Mouse (Mus musculus): ENCODE data around the gene Tmem184b.

Gene Tmem184b

DNA sequence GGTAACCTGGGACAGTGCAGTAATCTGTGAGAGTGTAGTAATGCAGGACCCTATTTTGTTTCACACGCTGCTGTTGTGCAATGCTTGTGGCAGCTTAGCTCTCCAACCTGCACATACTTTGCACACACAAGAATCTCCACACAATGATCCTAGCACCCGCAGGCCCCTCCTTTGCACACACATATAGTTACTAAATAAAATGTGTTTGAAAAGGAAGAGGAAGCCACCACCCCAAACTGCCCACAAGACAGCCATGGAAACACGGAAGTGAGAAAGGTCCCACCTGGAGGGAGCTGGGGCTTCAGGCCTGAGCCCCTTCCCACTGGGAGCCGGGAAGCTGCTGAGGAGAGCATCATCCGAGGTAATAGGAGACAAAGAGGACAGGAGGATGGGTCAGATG, 64.4 kb downstream of the Tmem184b start:
- DNase-seq (ENCODE audit: low spot score): no peak

DNA sequence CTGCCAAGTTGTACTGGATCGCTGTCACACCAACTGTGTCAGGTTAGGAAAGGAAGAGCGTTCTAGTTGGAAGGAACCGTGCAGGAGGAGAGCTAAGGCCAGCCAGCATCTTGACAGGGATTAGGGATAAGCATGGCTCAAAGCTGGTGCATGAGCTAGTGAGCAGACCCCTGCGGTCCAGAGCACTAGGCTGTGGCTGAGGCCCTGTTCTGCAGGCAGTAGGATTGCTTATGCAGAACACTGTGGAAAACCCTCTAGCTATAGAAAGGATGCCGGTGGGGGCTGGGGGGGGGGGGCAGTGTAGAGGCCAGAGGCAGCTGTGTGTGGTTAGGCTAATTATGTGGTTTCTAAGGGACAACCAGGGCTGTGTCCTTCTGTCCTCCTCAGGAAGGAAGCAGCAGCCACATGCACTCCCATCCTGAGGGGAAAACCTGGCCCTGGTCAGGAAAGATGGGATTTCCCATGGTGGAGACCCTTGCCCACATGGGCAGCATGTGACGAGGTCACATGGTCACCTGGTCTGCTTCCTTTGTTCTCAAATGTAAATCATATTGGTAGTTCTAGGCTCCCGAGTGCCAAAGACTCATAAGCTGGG, 68.2 kb downstream of the Tmem184b start:
- no peak for DNase-seq (ENCODE audit: low spot score)

DNA sequence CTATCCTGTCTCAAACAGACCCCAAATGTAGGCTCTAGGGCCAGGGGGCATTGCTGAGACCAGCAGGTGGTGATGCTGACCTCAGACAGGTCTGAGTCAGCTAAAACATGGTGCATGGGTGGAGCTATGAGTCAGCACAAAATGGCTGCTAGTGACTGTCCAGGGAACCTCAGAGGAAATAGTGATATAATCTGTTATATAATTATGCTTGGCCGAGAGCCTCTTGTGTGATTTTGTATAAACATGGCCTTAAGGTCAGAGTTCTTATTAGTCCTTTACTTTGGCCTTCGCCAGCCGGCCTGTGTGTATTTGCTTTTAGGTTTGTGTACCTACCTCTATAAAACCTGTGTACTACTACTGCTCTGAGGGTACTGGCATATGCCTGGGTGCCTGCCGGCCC, 70.0 kb downstream of the Tmem184b start:
- DNase-seq (ENCODE audit: low spot score): peak; percentile 79

DNA sequence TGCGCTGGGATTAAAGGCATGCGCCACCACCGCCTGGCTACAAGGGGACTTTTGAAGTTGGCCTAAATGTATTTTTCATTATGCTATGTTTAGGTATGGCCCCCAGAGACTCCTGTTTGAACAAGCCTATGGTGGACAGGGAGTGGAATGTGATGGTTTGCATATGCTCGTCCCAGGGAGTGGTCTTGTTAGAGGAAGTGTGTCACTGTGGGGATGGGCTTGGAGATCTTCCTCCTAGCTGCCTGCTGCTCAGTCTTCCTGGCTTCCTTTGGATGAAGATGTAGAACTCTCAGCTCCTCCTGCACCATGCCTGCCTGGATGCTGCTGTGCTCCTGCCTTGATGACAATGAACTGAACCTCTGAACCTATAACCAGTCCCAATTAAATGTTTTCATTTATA, 72.8 kb downstream of the Tmem184b start:
- no peak for DNase-seq (ENCODE audit: low spot score)

DNA sequence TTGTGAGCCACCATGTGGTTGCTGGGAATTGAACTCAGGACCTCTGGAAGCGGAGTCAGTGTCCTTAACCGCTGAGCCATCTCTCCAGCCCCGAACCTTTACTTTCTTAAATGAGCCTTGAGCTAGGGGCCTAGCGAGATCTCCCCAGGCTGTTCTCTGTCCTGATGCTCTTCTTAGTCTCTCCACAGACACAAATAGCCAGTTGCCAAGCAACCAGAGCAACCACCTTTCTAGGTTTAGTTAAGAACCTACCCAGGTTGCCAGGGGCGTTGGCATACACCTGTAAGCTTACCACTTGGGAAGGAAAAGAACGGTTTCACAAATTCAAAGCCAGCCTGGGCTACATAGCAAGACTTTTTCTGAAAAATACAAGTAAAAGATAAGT, 73.4 kb downstream of the Tmem184b start:
- DNase-seq (ENCODE audit: low spot score): no peak

DNA sequence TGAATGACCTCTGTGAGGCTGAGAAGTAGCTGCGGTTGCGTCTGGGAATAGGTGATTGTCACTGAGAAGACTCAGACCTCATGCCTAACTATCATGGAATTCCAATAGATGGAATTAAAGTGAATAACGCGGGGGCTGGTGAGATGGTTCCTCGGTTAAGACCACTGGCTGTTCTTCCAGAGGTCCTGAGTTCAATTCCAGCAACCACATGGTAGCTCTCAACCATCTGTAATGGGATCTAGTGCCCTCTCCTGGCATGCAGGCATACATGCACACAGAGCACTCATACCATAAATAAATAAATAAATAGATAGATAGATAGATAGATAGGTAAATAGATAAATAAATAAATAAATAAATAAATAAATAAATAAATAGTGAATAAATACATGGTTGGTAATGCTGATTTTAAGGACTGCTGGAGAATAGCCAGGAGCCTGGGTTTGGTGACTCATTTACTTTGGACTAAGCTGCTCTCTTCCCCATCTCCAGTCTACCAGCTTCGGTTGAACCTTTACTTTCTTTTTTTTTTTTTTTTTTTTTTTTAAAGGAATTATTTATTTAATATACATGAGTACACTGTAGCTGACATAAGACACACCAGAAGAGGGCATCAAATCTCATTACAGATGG, 73.9 kb downstream of the Tmem184b start:
- no peak for DNase-seq (ENCODE audit: low spot score)

DNA sequence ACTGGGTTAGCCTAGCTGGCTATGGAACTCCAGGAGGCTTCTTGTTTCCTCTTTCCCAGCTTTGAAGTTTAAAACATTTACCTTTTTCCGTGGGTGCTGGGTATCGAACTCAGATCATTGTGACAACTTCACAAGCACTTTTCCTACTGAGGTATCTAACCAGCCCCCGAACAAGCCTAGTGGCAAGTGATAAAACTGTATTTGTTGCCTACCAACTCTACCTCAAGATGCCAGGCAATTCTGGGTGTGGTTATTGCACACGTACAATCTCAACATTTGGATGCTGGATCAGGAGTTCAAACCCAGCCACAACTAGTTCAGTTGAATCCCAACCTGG, 74.5 kb downstream of the Tmem184b start:
- DNase-seq (ENCODE audit: low spot score): no peak

DNA sequence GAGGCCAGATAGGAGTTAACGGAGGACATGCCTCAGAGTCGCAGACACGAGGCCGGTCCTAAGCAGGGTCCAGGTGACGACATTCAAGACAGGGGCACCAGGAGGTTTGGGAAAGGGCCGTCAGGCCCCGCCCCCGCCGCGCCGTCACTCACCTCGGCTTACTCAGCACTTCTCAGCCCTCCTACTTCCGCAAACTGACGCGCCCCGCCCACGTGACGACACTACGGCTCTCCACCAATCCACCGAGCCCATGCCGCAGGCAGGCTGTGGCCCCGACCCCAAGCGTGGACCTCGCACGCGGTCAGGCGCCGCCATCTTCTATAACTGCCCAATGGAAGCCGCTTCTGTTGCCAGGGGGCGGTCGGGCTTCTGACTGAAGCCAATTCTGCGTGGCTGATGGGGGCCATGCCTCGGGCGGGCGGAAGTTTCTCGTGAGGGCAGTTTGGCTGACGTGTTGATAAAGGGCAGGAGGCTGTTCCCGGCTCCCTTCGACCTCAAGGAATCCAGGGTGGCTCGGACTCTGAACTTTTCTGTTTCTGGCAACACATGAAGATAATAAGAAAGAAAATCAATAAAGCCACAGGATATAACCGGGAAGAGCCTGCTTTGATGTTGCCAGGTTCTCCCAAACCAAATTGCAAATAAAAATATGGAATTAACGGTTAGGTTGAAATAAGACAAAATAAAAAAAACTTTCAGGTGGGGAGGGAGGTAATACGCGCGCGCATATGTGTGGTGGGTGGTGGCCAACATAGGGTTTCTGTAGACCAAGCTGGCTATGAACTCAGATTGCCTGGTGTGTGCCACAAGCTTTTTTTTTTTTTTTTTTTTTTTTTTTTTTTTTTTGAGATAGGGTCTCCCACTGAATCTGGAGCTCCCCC, 75.1 kb downstream of the Tmem184b start, which contains the start of gene Pla2g6:
Gene Pla2g6, minus strand, starts transcription at position 333 of the 881 bp plus-strand sequence.
- DNase-seq (ENCODE audit: low spot score): peak; percentile 99

DNA sequence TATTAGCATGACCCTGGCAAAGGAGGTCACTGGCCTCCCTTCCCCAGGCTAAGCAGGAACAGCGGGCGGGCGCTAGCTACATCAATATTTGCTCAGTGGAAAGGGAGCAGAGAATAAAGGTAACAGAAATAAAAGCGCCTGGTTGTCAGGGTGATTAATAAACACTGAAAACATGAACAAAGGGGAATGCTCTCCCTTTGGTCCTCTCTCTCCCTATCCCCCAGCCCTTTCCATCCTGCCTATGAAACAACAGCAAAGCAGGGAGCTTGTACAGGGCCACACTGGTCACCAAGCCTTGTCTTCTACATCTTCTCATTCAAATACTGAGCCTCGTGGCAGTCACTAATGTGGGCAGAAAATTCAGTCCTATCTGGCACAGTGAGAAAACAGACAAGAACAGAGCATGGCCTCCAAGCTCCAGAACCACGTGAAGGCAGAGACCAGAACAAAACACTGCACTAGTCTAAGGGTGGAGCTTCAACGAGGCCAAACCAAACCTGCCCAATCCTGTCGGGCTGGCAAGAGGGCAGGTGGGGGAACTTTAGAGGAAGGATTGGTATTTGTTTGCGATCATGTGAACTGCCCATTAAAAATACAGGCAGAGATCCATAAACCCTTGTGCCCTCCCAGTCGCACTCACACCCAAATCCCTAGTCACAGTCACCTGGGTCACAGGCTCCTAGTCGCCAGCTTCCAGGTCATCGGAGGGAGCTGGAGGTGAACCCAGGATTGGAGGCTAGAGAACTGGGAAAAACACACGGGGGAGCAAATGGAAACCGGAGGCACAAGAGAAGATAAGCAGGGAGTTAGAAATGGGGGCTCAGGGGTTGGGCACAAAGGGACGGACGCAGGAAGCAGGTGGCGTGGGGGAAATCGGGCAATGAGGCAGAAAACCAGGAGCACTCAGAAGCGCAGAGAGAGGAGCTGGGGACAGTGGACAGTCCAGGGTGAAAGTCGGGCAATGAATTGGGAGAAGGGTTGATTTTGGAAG, 76.1 kb downstream of the Tmem184b start:
- peak; percentile 92 for DNase-seq (ENCODE audit: low spot score)

DNA sequence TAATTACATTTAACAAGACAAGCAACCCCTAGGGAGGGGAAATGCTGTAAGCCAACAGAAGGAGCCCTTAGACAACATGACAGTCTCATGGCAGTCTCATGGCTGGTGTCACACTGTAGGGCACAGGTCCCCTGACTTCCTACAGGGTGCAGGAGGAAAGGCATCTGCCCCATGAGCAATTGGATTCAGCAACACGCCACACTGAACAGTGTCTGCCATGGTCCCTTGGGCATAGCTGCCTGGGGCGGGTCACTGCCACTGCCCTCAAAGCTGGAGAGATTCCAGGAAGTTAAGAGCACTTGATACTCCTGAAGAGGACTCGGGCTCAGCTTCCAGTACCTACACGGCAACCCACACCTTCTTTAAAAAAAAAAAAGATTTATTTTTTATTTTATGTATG, 77.1 kb downstream of the Tmem184b start:
- DNase-seq (ENCODE audit: low spot score): peak; percentile 69

DNA sequence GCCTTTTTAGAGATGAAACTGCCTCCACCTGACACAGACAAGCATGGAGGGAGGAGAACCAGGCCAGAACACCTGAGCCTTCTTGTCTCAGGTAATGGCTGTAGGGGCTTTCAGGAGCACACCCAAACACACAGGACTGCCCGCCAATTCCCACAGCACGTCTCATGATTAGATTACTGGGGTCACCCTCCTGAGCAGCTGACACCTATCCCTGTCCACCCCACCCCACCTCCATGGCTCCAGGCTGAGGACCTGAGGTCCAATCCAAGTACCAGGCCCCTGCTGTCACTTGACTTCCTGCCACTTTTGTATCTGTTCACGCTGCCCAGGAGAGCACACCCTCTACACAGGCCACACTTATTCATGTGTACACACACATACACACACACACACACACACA, 77.6 kb downstream of the Tmem184b start:
- no peak for DNase-seq (ENCODE audit: low spot score)

DNA sequence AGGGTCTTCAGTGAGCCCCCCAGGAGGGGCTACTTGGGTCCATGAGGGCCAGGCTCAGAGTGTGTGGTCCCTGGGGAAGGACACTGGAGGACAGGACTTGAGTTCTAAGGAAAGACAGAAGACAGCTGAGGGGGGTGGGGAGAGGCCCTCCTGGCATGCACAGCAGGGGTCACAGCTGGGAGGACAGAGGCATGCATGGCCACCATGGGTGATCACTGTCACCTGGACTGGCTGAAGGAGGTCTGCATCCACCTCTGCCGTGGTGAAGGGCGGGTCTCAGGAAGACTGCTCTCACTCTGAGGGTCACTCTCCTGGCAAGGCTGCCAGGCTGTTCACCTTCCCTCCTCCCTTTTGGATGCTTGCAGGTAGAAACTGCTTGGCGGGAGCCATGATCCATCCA, 79.0 kb downstream of the Tmem184b start:
- DNase-seq (ENCODE audit: low spot score): no peak

DNA sequence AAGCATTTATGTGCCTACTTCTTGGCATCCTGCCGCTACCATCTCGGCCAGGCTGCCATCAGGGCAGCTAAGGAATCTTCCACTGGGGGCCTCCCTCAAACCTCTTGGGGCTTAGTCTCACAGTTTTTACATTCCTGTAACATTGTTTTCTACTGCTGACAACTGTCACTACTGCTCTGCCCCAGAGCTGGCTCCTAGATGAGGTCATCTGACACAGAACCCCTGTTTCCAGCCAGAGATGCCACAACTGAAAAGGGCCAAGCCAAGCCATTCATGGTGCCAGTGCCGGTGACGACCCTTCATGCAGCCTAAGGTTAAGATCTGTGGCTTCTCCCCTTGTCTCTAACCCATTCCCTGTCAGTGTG, 79.6 kb downstream of the Tmem184b start:
- DNase-seq (ENCODE audit: low spot score): no peak

DNA sequence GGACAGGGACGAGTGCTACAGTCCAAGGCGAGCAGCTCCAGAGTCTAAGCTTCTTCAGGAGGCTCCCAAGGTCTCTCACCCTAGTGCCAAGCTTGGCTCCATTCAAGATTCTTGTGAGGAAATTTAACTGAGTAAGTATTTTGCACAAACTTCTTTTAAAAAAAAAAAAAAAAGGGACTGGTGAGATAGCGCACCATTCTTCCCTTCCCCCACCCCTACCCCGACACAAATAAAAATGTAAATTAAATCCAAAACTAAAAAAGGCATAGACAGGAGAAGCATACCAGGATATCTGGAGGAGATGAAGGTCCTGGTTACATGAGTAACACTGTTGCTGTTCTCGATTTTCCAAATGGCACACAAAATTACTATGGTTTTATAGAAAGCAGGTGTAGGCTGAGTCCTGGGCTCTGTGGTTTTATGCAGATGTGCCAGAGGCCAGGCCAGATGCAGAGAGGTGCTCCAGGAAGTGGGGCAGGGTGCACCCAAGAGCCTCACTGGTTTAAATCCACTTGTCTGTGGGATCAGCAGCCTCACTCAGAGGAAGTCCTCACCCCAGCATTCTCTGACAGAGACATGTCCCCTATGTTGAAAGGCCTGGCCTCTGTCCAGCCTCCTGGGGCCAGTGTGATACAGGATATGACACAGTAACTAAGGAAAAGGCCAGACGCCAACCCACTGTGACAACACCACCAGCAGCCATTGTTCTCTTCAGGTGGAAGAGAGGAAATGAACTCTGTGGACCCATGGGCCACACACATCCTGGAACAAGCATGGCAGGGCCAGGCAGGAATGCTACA, 80.2 kb downstream of the Tmem184b start:
- peak; percentile 88 for DNase-seq (ENCODE audit: low spot score)

DNA sequence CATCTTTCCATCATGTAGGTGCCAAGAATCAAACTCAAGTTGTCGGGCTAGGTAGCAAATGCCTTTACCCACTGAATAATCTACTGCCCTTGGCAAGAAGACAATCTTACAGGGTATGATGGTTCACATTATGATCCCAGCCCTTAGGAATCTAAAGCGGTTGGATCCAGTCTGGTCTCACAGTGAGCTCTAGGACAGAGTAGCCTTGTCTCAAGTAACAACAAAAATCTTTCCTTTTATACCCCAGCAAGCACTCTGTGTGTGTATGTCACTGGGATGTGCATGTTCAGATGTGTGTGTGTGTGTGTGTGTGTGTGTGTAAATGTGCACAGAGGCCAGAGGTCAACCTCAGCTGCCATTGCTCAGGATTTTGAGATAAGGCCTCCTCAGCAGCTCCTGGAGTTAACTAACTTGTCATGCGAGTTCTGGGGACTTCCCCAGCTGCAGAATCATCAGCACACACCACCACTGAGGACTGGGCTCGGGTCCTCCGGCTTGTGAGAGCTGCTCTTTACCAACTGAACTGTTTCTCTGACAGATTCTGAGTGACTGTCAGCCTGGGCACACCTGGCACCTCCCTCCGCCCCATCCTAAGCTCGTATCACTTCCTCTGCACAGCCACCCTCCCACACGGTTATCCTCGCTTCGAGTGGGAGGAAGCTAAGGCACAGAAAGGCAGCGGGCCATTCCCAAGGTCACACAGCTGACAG, 80.9 kb downstream of the Tmem184b start:
- DNase-seq (ENCODE audit: low spot score): peak; percentile 52

DNA sequence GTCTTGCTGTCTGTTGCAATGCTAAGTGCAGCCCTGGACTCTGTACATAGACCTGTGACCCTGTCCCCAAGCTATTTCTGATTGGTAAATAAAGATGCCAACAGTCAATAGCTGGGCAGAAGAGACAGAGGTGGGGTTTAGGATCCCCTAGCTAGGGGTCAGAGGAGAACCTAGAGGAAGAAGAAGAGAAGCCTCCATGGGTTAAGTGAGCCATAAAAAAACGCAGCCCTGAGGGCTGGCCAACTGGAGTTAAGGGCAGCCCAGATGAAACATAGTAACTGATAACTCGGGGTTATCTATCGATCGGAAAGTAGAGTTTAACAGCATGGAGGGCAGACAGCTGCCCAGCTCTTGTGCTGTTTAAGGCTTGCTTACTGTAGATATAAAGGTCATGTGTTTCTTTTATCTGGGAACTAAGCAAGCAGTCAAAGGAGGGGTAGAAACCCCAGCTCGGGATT, 81.6 kb downstream of the Tmem184b start:
- no peak for DNase-seq (ENCODE audit: low spot score)

DNA sequence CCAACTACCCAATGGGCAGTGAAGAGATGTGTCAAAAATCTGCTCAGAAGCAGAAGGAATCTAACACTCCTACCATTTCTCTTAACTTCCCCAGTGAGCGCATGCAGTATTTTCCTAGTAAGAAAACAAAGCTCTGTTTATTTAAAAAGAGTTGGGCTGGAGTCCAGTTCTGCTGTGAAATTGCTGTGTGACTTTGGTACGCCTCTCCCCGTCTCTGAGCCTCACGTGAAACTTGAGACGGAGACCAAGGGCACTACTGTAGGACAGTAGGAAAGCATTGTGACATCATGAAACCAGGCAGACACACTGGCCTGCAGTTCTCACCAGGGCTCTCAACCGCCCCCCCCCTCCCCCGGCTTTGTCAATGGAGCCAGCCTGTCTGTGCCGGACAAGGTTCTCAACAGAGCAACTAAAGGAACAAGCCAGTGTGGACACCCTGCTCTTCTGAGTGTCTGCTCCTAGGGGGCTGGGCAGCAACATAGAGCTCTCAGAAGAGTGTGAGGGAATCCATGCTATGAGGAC, 89.5 kb downstream of the Tmem184b start:
- peak; percentile 50 for DNase-seq (ENCODE audit: low spot score)

All from adipocyte (in vitro differentiated cells).